Mouse (Mus musculus) heart, embryonic 12.5 days (tissue): ENCODE results near the gene Tmeff2. TPM values are rescaled to one million over a fixed set of nuclear protein-coding genes. Genes with fewer than 3 reads are reported as not detected.

ENCODE experiments used
- ATAC-seq: fragments of 200-750 bp; cut with Nextera tagmentation; 2 replicates; pipeline ENCODE4 v1.8.0; 2017; ENCODE audit warnings: moderate TSS enrichment, moderate library complexity; ENCODE audit not compliant: insufficient number of reproducible peaks, low FRiP score
- H3K27ac ChIP-seq: fragments of 300-500 bp; sonication (generic); 2 replicates; pipeline ENCODE4 v1.5.1; 2016; ENCODE audit warnings: mild to moderate bottlenecking, moderate library complexity; ENCODE audit not compliant: poor library complexity, severe bottlenecking
- H3K27me3 ChIP-seq: fragments of 300-500 bp; sonication (generic); replicated peaks from 2 replicates; pipeline ENCODE4 v1.6.1; 2016; ENCODE audit warnings: mild to moderate bottlenecking, moderate library complexity
- H3K36me3 ChIP-seq: fragments of 300-500 bp; sonication (generic); 2 replicates; pipeline ENCODE4 v1.6.1; 2016; ENCODE audit warnings: mild to moderate bottlenecking, moderate library complexity
- H3K4me1 ChIP-seq: fragments of 300-500 bp; sonication (generic); replicated peaks from 2 replicates; pipeline ENCODE4 v1.6.1; 2016; ENCODE audit warnings: mild to moderate bottlenecking
- H3K4me2 ChIP-seq: fragments of 300-500 bp; sonication (generic); 2 replicates; pipeline ENCODE4 v1.6.1; 2016; ENCODE audit warnings: mild to moderate bottlenecking, moderate library complexity
- H3K4me3 ChIP-seq: fragments of 300-500 bp; sonication (generic); 2 replicates; pipeline ENCODE4 v1.5.1; 2016; ENCODE audit warnings: mild to moderate bottlenecking
- H3K9ac ChIP-seq: fragments of 300-500 bp; sonication (generic); 2 replicates; pipeline ENCODE4 v1.6.1; 2016; ENCODE audit warnings: mild to moderate bottlenecking, moderate library complexity
- H3K9me3 ChIP-seq: fragments of 300-500 bp; sonication (generic); replicated peaks from 2 replicates; pipeline ENCODE4 v1.6.1; 2016; ENCODE audit warnings: mild to moderate bottlenecking, moderate library complexity
- WGBS: fragments of 180-500 bp; shearing (Covaris S2); methylation state at CpG from one replicate; pipeline ENCODE4 v1.1.7; 2016; 5-methylcytosine and 5-hydroxymethylcytosine counted together
- polyA plus RNA-seq: library from polyadenylated mRNA; unstranded; fragments of >200 nt; fragmentation: Nextera tagmentation; extraction: Ambion mirVana; gene quantifications from 2 replicates; pipeline ENCODE4 v1.2.1, GENCODE M21; 2016

Tmeff2 gene
- polyA plus RNA-seq, 1 experiment from 2014 or later: 1.3 TPM

DNA sequence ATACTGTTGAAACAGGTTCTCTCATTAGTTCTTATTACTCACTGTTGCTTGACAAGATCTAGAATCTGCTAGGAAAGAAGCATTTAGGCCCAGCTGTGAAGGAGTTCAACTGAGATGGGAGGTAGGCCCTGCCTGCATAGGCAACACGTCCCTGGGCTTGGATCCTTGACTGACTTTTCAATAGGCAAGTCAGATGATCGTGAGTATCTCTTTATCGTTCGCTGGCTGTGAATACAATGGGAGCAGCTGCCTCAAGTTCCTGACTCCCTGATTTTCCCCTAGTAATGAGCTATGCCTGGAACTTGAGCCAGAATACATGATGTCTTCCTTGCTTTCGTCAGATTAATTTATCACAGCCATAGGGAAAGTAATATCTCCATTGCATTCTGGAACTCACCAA, 214.3 kb downstream of the Tmeff2 start:
- no peak overlapping the region for H3K4me2 ChIP-seq
- H3K9me3 ChIP-seq: no peaks in the 10 kb centered on the region
- ATAC-seq: no peak
- no peaks in the 10 kb centered on the region for H3K4me1 ChIP-seq
- 71% methylated on average over 5 of the region's 5 CpGs for WGBS
- no peak overlapping the region for H3K9ac ChIP-seq
- no peak overlapping the region for H3K4me3 ChIP-seq
- H3K27me3 ChIP-seq: no peaks in the 10 kb centered on the region
- no peak overlapping the region for H3K27ac ChIP-seq
- H3K36me3 ChIP-seq: no peaks in the 10 kb centered on the region

GRCm38 (mm10) chr1:51115761-51116160, 215.3 kb downstream of the Tmeff2 start:
- ATAC-seq: no peak
- H3K27me3 ChIP-seq: no peaks in the 10 kb centered on the region
- H3K9me3 ChIP-seq: no peaks in the 10 kb centered on the region
- no peaks in the 10 kb centered on the region for H3K4me1 ChIP-seq
- H3K9ac ChIP-seq: no peak overlapping the region
- WGBS: 81% methylated on average over 5 of the region's 5 CpGs
- no peak overlapping the region for H3K27ac ChIP-seq
- no peaks in the 10 kb centered on the region for H3K36me3 ChIP-seq
- H3K4me3 ChIP-seq: no peak overlapping the region
- H3K4me2 ChIP-seq: no peak overlapping the region

DNA sequence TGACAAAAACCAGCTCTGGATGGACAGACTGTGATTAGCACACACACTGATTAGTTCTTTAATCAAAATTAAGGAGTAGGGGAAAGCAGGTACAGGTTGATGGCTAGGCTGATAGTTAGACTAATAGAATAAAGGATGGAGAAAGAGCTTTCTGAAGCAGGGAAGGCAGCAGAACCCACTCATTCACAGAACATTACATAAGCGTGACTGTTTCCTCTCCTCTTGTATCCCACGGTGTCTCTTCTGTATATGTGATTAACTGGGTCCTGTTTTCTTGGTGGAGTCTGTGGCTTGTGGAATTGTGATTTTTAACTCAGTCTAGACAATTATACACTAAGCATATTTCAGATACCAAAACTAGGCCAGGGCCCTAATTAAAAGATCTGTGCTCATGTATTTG, 217.4 kb downstream of the Tmeff2 start:
- Histone ChIP-seq H3K9ac (no peak overlapping the region), H3K4me2 (no peak overlapping the region), H3K36me3 (no peaks in the 10 kb centered on the region), H3K27ac (no peak overlapping the region), H3K9me3 (no peaks in the 10 kb centered on the region), H3K4me3 (no peak overlapping the region), H3K4me1 (no peaks in the 10 kb centered on the region), H3K27me3 (no peaks in the 10 kb centered on the region)
- WGBS: 90% methylated on average over 2 of the region's 2 CpGs
- no peak for ATAC-seq

- H3K27ac ChIP-seq: no peak overlapping the region
- 71% methylated on average over 10 of the region's 10 CpGs for WGBS
- H3K27me3 ChIP-seq: no peaks in the 10 kb centered on the region
- no peaks in the 10 kb centered on the region for H3K9me3 ChIP-seq
- no peak overlapping the region for H3K9ac ChIP-seq
- H3K4me2 ChIP-seq: no peak overlapping the region
- no peak for ATAC-seq
- no peaks in the 10 kb centered on the region for H3K36me3 ChIP-seq
- no peaks in the 10 kb centered on the region for H3K4me1 ChIP-seq
- no peak overlapping the region for H3K4me3 ChIP-seq
Measured at GRCm38 (mm10) chr1:51125671-51126424, 225.4 kb downstream of the Tmeff2 start.

GRCm38 (mm10) chr1:51126425-51126765, 225.9 kb downstream of the Tmeff2 start:
- no peaks in the 10 kb centered on the region for H3K4me1 ChIP-seq
- no peak overlapping the region for H3K4me3 ChIP-seq
- no peak overlapping the region for H3K4me2 ChIP-seq
- no peak for ATAC-seq
- H3K27ac ChIP-seq: no peak overlapping the region
- no peaks in the 10 kb centered on the region for H3K36me3 ChIP-seq
- H3K27me3 ChIP-seq: no peaks in the 10 kb centered on the region
- H3K9me3 ChIP-seq: no peaks in the 10 kb centered on the region
- 74% methylated on average over 5 of the region's 5 CpGs for WGBS
- H3K9ac ChIP-seq: no peak overlapping the region

GRCm38 (mm10) chr1:51136792-51137191, 236.3 kb downstream of the Tmeff2 start:
- no peak overlapping the region for H3K4me2 ChIP-seq
- H3K9me3 ChIP-seq: no peaks in the 10 kb centered on the region
- H3K9ac ChIP-seq: no peak overlapping the region
- no peak overlapping the region for H3K27ac ChIP-seq
- H3K4me3 ChIP-seq: no peak overlapping the region
- H3K36me3 ChIP-seq: no peaks in the 10 kb centered on the region
- H3K4me1 ChIP-seq: peaks cover 5% of the 10 kb centered on the region
- H3K27me3 ChIP-seq: no peaks in the 10 kb centered on the region
- WGBS: 54% methylated on average over 2 of the region's 2 CpGs
- ATAC-seq: no peak

DNA sequence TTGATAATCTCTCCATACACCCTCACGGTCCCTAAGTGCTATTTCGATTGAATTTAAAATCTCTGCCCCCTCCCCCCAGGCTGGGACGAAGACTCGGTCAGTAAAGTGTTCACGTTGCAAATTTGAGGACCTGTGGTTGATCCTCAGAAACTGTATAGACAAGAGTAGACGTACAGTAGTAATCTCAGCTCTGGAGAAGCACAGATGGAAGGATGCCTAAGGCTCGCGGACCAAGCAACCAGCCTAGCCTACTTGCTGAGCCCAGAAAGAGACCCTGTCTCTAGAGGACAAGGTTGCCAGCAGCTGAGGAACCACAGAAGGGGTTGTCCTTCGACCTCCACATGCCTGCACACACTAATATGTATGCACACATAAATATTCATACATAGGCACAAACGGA, 239.2 kb downstream of the Tmeff2 start:
- WGBS: 81% methylated on average over 10 of the region's 10 CpGs
- H3K4me1 ChIP-seq: peaks cover 7% of the 10 kb centered on the region
- no peaks in the 10 kb centered on the region for H3K9me3 ChIP-seq
- H3K27me3 ChIP-seq: no peaks in the 10 kb centered on the region
- H3K9ac ChIP-seq: no peak overlapping the region
- H3K27ac ChIP-seq: no peak overlapping the region
- ATAC-seq: no peak
- no peak overlapping the region for H3K4me2 ChIP-seq
- H3K4me3 ChIP-seq: no peak overlapping the region
- no peaks in the 10 kb centered on the region for H3K36me3 ChIP-seq

DNA sequence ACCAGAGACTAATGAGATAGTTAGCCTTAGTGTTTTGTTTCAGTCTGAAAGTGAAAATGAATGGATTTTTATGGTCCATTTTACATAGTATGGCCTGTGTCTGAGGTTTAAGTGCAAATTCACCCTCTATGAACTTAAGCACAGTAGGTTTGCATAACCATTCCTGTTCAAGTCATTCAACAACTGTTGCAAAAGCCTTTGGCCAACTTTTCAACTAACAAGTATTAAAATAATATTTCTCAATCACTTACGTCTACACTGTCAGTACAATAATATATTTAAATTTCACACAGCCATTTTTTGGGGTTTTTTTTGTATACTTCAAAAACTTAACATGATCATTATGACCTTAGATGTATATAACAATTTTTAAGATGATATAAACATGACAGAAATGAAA, 240.9 kb downstream of the Tmeff2 start:
- Histone ChIP-seq H3K9me3 (no peaks in the 10 kb centered on the region), H3K36me3 (no peaks in the 10 kb centered on the region), H3K9ac (no peak overlapping the region), H3K27me3 (no peaks in the 10 kb centered on the region), H3K4me1 (peaks cover 2% of the 10 kb centered on the region), H3K27ac (no peak overlapping the region), H3K4me2 (no peak overlapping the region), H3K4me3 (no peak overlapping the region)
- no peak for ATAC-seq
- 83% methylated on average over 1 of the region's 1 CpGs for WGBS

GRCm38 (mm10) chr1:51142729-51143128, 242.3 kb downstream of the Tmeff2 start:
- H3K36me3 ChIP-seq: no peaks in the 10 kb centered on the region
- no peak overlapping the region for H3K4me2 ChIP-seq
- no peak overlapping the region for H3K9ac ChIP-seq
- no peaks in the 10 kb centered on the region for H3K9me3 ChIP-seq
- 0 out of 2 replicates have a peak, but pooled peaks cover 2% of the 10 kb centered on the region for H3K4me1 ChIP-seq
- H3K27me3 ChIP-seq: no peaks in the 10 kb centered on the region
- ATAC-seq: no peak
- H3K4me3 ChIP-seq: no peak overlapping the region
- 81% methylated on average over 3 of the region's 3 CpGs for WGBS
- H3K27ac ChIP-seq: no peak overlapping the region

GRCm38 (mm10) chr1:51145693-51146092, 245.2 kb downstream of the Tmeff2 start:
- no peak for ATAC-seq
- WGBS: 64% methylated on average over 4 of the region's 4 CpGs

GRCm38 (mm10) chr1:51148481-51149137, 248.2 kb downstream of the Tmeff2 start:
- peaks cover 22% of the 10 kb centered on the region for H3K4me1 ChIP-seq
- H3K27me3 ChIP-seq: no peaks in the 10 kb centered on the region
- H3K4me2 ChIP-seq: no peak overlapping the region
- peak overlapping the region; percentile 70; the same call in 1 of the 2 replicates for H3K27ac ChIP-seq
- no peaks in the 10 kb centered on the region for H3K9me3 ChIP-seq
- H3K36me3 ChIP-seq: no peaks in the 10 kb centered on the region
- no peak overlapping the region for H3K4me3 ChIP-seq
- no peak for ATAC-seq
- WGBS: 42% methylated on average over 9 of the region's 9 CpGs
- no peak overlapping the region for H3K9ac ChIP-seq

More at GRCm38 (mm10) chr1:51145693-51146092, 245.2 kb downstream of the Tmeff2 start:
- Histone ChIP-seq H3K27me3 (no peaks in the 10 kb centered on the region), H3K4me1 (peaks cover 13% of the 10 kb centered on the region), H3K27ac (no peak overlapping the region), H3K36me3 (no peaks in the 10 kb centered on the region), H3K9ac (no peak overlapping the region), H3K4me2 (no peak overlapping the region), H3K4me3 (no peak overlapping the region), H3K9me3 (no peaks in the 10 kb centered on the region)
